Mouse (Mus musculus) kidney, postnatal 0 days (tissue): ENCODE results near the gene Slc50a1. TPM values are rescaled to one million over a fixed set of nuclear protein-coding genes. Genes with fewer than 3 reads are reported as not detected.
A peak's percentile ranks its signal among the peaks of the same experiment; 100 is the strongest.

ENCODE experiments used
- ATAC-seq: fragments of 200-750 bp; cut with Nextera tagmentation; replicated peaks from 2 replicates; pipeline ENCODE4 v1.8.0; 2017; ENCODE audit warnings: low read depth, moderate number of reproducible peaks, moderate TSS enrichment, moderate library complexity; ENCODE audit not compliant: low FRiP score
- DNase-seq: peaks from one replicate; pipeline ENCODE4 v3.0.0-alpha.2; 2016; ENCODE audit warnings: low spot score
- H3K27ac ChIP-seq: fragments of 300-500 bp; sonication (generic); 2 replicates; pipeline ENCODE4 v1.5.1; 2014; ENCODE audit warnings: mild to moderate bottlenecking
- H3K27me3 ChIP-seq: fragments of 300-500 bp; sonication (generic); 2 replicates; pipeline ENCODE4 v1.6.1; 2014; ENCODE audit warnings: low read length, mixed read lengths; ENCODE audit not compliant: insufficient read depth
- H3K36me3 ChIP-seq: fragments of 300-500 bp; sonication (generic); 2 replicates; pipeline ENCODE4 v1.6.1; 2014; ENCODE audit warnings: low read length, mixed read lengths; ENCODE audit not compliant: insufficient read depth
- H3K4me1 ChIP-seq: fragments of 300-500 bp; sonication (generic); replicated peaks from 2 replicates; pipeline ENCODE4 v1.6.1; 2014; ENCODE audit warnings: antibody characterized with exemption, low read length, mixed read lengths; ENCODE audit not compliant: insufficient read depth
- H3K4me2 ChIP-seq: fragments of 300-500 bp; sonication (generic); 2 replicates; pipeline ENCODE4 v1.6.1; 2014; ENCODE audit warnings: mild to moderate bottlenecking, low read length, moderate library complexity, mixed read lengths
- H3K4me3 ChIP-seq: fragments of 300-500 bp; sonication (generic); replicated peaks from 2 replicates; pipeline ENCODE4 v1.5.1; 2014; ENCODE audit warnings: low read depth, low read length
- H3K9ac ChIP-seq: fragments of 300-500 bp; sonication (generic); 2 replicates; pipeline ENCODE4 v1.6.1; 2014; ENCODE audit warnings: low read depth, low read length
- H3K9me3 ChIP-seq: fragments of 300-500 bp; sonication (generic); replicated peaks from 2 replicates; pipeline ENCODE4 v1.6.1; 2016; ENCODE audit warnings: low read length, inconsistent platforms, mixed read lengths
- CTCF ChIP-seq: IDR thresholded peaks from 2 replicates; pipeline ENCODE4 v1.5.1; 2016; ENCODE audit warnings: antibody characterized with exemption, low read depth, mild to moderate bottlenecking, moderate library complexity
- WGBS: fragments of 180-500 bp; shearing (Covaris S2); extraction: QIAGEN DNeasy Blood & Tissue Kit; methylation state at CpG from one replicate; pipeline ENCODE4 v1.1.7; 2014; 5-methylcytosine and 5-hydroxymethylcytosine counted together
- polyA plus RNA-seq: library from polyadenylated mRNA; unstranded; fragments of >200 nt; fragmentation: Nextera tagmentation; extraction: Ambion mirVana; gene quantifications from 2 replicates; pipeline ENCODE4 v1.2.1, GENCODE M21; 2015

Slc50a1 gene
- polyA plus RNA-seq, 1 experiment from 2014 or later, result 82.2 TPM

DNA sequence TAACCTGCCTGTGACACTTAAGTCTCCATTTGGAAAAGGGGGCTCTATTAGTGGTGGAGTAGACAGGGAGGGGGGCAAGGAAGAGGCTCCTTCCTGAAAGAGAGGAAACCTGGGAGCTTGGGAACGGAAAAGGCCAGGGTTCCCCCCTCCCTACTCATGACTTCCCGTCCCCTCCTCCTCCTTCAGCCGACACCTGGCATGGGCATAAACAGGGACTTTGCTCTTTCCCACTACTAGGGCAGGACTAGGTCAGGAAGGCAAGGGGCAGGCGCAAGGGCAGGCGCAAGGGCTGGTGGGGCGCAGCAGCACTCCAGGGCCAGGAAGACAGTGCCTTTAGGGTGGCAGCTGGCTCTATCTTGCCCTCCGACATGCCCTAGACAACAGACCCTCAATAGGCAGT is 7.7 kb upstream of the Slc50a1 start:
- ATAC-seq (peak; percentile 23; the same call in 1 of the 2 replicates), DNase-seq (peak; percentile 79)
- Histone ChIP-seq H3K9me3 (no peaks in the 10 kb centered on the region), H3K36me3 (peaks cover 12% of the 10 kb centered on the region), H3K4me2 (peak overlapping the region; percentile 85), H3K4me3 (peak overlapping the region; percentile 70), H3K9ac (peak overlapping the region; percentile 77), H3K4me1 (peaks cover 16% of the 10 kb centered on the region), H3K27me3 (no peaks in the 10 kb centered on the region), H3K27ac (peak overlapping the region; percentile 96)
- WGBS, result 31% methylated on average over 7 of the region's 7 CpGs
- TF ChIP-seq CTCF, result no peak

DNA sequence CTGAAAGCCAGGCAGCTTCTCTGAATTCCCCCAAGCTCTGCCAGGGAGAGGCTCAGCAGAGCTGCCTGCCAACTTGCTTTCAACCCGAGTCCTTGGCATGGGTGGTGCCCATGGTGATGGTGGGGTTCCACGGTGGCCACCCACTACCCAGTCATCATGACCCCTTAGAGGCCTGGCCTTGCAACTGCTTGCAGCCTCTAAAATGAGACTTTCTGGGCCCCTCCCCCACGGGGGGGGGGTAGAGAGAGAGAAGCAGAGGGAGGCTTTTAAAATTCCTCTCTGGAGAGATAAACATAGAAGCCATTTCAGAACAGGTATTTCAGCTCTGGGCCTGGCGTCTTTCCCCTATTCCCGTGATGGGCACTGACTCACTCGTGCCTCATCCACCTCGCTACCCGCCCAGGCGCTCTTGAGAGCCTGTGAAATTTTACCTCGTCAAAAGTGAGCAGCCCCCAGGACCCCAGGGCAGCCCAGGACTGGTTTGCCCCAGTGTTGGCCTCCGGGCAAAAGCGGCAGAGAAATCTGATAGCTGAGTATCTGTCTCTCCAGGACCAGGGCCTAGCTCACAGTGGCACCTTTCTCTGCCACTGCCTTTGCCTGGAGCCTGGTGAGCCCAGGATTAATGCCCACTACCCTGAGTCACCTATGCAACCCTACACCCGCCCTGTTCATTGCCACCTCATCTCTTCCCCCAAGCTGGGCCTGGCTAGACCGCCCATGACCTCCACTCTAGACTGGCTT is 7.1 kb upstream of the Slc50a1 start:
- peaks cover 14% of the 10 kb centered on the region for H3K36me3 ChIP-seq
- DNase-seq, result peak; percentile 56
- H3K4me2 ChIP-seq, result peak overlapping the region; percentile 85
- no peak for TF ChIP-seq CTCF
- ATAC-seq, result no peak; the same call in 1 of the 2 replicates
- H3K9ac ChIP-seq, result peak overlapping the region; percentile 77
- H3K4me1 ChIP-seq, result peaks cover 16% of the 10 kb centered on the region
- H3K4me3 ChIP-seq, result peak overlapping the region; percentile 70
- H3K27ac ChIP-seq, result peak overlapping the region; percentile 96
- H3K27me3 ChIP-seq, result no peaks in the 10 kb centered on the region
- no peaks in the 10 kb centered on the region for H3K9me3 ChIP-seq
- 23% methylated on average over 14 of the region's 14 CpGs for WGBS

DNA sequence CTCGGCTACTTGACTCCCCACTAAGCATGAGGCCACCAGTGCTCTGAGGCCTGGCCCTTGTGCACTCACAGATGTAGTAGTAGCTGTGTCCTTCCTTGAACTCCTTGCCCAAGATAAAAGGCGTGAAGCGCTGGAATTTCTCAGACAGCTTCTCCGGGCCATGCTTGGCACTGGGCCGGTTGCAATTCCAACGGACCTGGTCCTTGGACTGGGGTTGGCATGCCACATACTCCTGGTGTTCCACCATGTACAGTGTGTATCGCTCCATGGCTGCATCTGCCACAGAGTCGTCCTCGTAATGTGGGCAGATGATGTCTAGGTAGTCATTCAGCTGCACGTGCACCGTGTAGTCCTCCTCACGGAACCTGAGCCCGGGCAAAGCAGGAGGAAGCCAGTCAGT is 5.7 kb upstream of the Slc50a1 start:
- peaks cover 9% of the 10 kb centered on the region; the same call in 1 of the 2 replicates for H3K4me1 ChIP-seq
- TF ChIP-seq CTCF, result no peak
- H3K4me3 ChIP-seq, result no peak overlapping the region
- H3K27ac ChIP-seq, result no peak overlapping the region
- peak overlapping the region; percentile 85; the same call in 1 of the 2 replicates for H3K4me2 ChIP-seq
- no peaks in the 10 kb centered on the region for H3K27me3 ChIP-seq
- DNase-seq (no peak), ATAC-seq (no peak)
- H3K36me3 ChIP-seq, result peaks cover 23% of the 10 kb centered on the region
- 89% methylated on average over 13 of the region's 13 CpGs for WGBS
- H3K9me3 ChIP-seq, result no peaks in the 10 kb centered on the region
- no peak overlapping the region for H3K9ac ChIP-seq

DNA sequence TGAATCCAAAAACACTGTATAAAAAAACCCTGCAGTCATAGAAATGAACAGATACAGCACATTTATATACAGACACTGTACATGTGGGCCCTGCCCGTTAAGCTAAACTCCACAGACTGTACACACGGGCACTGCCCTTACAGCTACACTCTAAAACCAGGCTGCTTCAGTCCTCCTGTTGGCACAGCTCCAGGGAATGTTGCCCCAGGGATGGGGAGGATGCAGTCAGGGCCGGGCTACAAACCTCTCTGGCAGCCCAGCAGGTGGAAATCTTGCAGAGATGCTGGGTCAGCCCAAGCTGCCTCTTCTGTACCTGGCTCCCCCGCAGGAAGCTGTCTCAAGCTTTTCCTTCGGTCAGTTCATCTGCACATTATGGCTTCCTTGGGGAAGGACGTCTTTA is 1.4 kb upstream of the Slc50a1 start:
- ATAC-seq (no peak), DNase-seq (no peak)
- Histone ChIP-seq H3K9ac (no peak overlapping the region), H3K4me1 (peaks cover 22% of the 10 kb centered on the region), H3K9me3 (no peaks in the 10 kb centered on the region), H3K4me3 (no peak overlapping the region), H3K27ac (no peak overlapping the region), H3K27me3 (no peaks in the 10 kb centered on the region), H3K4me2 (no peak overlapping the region), H3K36me3 (peaks cover 23% of the 10 kb centered on the region)
- 55% methylated on average over 6 of the region's 6 CpGs for WGBS
- no peak for TF ChIP-seq CTCF

DNA sequence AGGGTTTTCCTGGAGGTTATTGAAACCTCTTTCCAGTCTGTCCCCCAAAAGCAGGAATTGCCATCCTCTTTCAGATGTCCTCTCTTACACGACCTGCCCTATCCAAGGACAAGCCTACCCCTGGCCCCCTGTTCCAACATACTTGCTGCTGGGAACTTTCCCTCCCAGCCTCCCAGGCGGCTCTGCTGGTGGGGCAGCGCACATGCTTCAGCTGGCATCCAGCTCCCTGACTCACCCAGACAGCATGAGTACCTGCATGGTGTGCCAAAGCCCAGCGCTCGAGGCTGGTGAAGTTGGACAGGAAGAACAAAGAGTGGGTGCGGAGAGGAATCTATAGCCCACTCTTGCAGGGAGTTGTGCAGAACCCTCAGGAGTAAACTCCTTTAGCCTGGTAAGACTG is 521 bp upstream of the Slc50a1 start:
- DNase-seq (no peak), ATAC-seq (no peak)
- Histone ChIP-seq H3K4me3 (no peak overlapping the region), H3K4me2 (peak overlapping the region; percentile 59), H3K27me3 (no peaks in the 10 kb centered on the region), H3K27ac (peak overlapping the region; percentile 78; the same call in 1 of the 2 replicates), H3K4me1 (peaks cover 22% of the 10 kb centered on the region), H3K9ac (peak overlapping the region; percentile 67; the same call in 1 of the 2 replicates), H3K9me3 (no peaks in the 10 kb centered on the region), H3K36me3 (peaks cover 21% of the 10 kb centered on the region)
- TF ChIP-seq CTCF, result no peak
- WGBS, result 66% methylated on average over 6 of the region's 6 CpGs

DNA sequence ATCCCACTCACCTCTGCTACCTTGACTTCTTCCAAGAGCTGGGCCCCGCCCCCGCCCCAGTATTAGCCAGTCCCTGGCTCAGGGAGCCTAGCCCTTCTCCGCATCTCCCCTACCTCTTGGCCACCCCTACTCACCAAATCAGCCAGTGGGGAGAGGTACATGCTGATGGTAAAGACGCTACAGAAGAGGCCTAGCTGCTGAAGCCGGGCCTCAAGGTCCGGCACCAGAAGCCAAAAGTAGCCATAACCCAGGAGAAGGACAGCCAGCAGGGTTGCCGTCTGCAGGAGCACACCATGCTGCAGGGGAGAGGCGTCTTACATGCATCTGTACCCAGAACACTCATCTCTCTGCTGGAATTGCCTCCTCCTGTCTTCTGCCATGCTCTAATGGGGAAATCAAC is 1.5 kb downstream of the Slc50a1 start:
- Histone ChIP-seq H3K4me1 (peaks cover 22% of the 10 kb centered on the region), H3K27me3 (no peaks in the 10 kb centered on the region), H3K4me2 (no peak overlapping the region), H3K9me3 (no peaks in the 10 kb centered on the region), H3K36me3 (peaks cover 11% of the 10 kb centered on the region; the same call in 1 of the 2 replicates), H3K4me3 (no peak overlapping the region), H3K9ac (0 out of 2 replicates have a peak overlapping the region, but pooled peaks have one; percentile 23), H3K27ac (no peak overlapping the region)
- DNase-seq, result no peak
- TF ChIP-seq CTCF, result no peak
- ATAC-seq, result no peak
- 69% methylated on average over 8 of the region's 8 CpGs for WGBS
